Mouse (Mus musculus) CH12.LX (cell line): ENCODE measurements at regions not wholly inside any gene's neighbourhood (a gene's known extent, or its start where the extent isn't known, plus 50 kb on each side); places are given as distances from the start of the nearest gene placed in this dataset.

Experiments used
- CTCF ChIP-seq, 2 experiments: IDR thresholded peaks in 1 of 2; conservative IDR thresholded peaks in 1 of 2; 2 replicates each; pipeline ENCODE4 v1.5.1; 2011 to 2012; ENCODE audit warnings: low read depth in 2 of 2, low read length in 2 of 2, improper control_type of control experiment in 1 of 2, inconsistent platforms in 1 of 2, mild to moderate bottlenecking in 1 of 2, moderate library complexity in 1 of 2
- E2F4 ChIP-seq: IDR thresholded peaks from 2 replicates; pipeline ENCODE4 v1.6.1; 2011; ENCODE audit warnings: low read depth, low read length, improper control_type of control experiment; ENCODE audit not compliant: insufficient replicate concordance
- ETS1 ChIP-seq: conservative IDR thresholded peaks from 2 replicates; pipeline ENCODE4 v1.6.1; 2012; ENCODE audit warnings: low read depth, mild to moderate bottlenecking, inconsistent platforms, low read length, improper control_type of control experiment, moderate library complexity
- GABPA ChIP-seq: IDR thresholded peaks from 2 replicates; pipeline ENCODE4 v1.6.1; 2012; ENCODE audit warnings: low read depth, low read length, improper control_type of control experiment, inconsistent platforms; ENCODE audit not compliant: insufficient replicate concordance
- HCFC1 ChIP-seq: IDR thresholded peaks from 2 replicates; pipeline ENCODE4 v1.6.1; 2012; ENCODE audit warnings: low read depth, mild to moderate bottlenecking, inconsistent platforms, low read length, improper control_type of control experiment
- MAZ ChIP-seq: IDR thresholded peaks from 2 replicates; pipeline ENCODE4 v1.6.1; 2012; ENCODE audit warnings: low read depth, mild to moderate bottlenecking, inconsistent platforms, low read length, improper control_type of control experiment, moderate library complexity
- POLR2A ChIP-seq: IDR thresholded peaks from 2 replicates; pipeline ENCODE4 v1.6.1; 2011; ENCODE audit warnings: low read depth, mild to moderate bottlenecking, improper control_type of control experiment, low read length
- SMC3 ChIP-seq: IDR thresholded peaks from 2 replicates; pipeline ENCODE4 v1.6.1; 2011; ENCODE audit warnings: low read depth, low read length, improper control_type of control experiment
- USF1 ChIP-seq: IDR thresholded peaks from 2 replicates; pipeline ENCODE4 v1.6.1; 2014; ENCODE audit warnings: low read depth, mild to moderate bottlenecking, inconsistent platforms, low read length, improper control_type of control experiment
- ZMIZ1 ChIP-seq: IDR thresholded peaks from 2 replicates; pipeline ENCODE4 v1.6.1; 2012; ENCODE audit warnings: low read depth, mild to moderate bottlenecking, inconsistent platforms, low read length, improper control_type of control experiment
- ZNF384 ChIP-seq: IDR thresholded peaks from 2 replicates; pipeline ENCODE4 v1.6.1; 2012; ENCODE audit warnings: low read depth, low read length, improper control_type of control experiment, inconsistent platforms

- no peak for TF ChIP-seq POLR2A
- no peak for TF ChIP-seq CTCF (conservative IDR thresholded peaks at IDR 0.05 in 1 of 2, IDR thresholded peaks at IDR 0.05 in 1 of 2; ENCODE audit: low read depth in 2 of 2, low read length in 2 of 2)
- TF ChIP-seq ETS1: no peak
- TF ChIP-seq ZMIZ1: no peak
- no peak for TF ChIP-seq MAZ
- TF ChIP-seq E2F4: no peak
- no peak for TF ChIP-seq HCFC1
- no peak for TF ChIP-seq GABPA
- no peak for TF ChIP-seq USF1
- TF ChIP-seq ZNF384: no peak
- no peak for TF ChIP-seq SMC3
Measured at GRCm38 (mm10) chr11:18122616-18123015, 168.9 kb upstream of the Etaa1 start.
